In genomic region chr9:110531914-110532489, GRCm38 (mm10) we compare ENCODE assay signal across 8 mouse cellular contexts. TPM values are rescaled to one million over a fixed set of nuclear protein-coding genes. Genes with fewer than 3 reads are reported as not detected.
DNase-seq lines count a peak whose midpoint lies in the region; ATAC-seq and TF ChIP-seq lines count a peak whose summit lies in the region.

No protein-coding gene starts in this region.

- 0 out of 2 replicates have a peak, but pooled peaks cover 6% of the 10 kb centered on the region for H3K36me3 ChIP-seq in heart, embryonic 10.5 days
- peaks cover 8% of the 10 kb centered on the region; the same call in 1 of the 2 replicates for H3K36me3 ChIP-seq in kidney, embryonic 15.5 days

- TF ChIP-seq POLR2A in bone marrow macrophage, adult 2 months (IDR thresholded peaks at IDR 0.05; ENCODE audit: borderline replicate concordance, low read depth, low read length): no peak
- peak; percentile 75 for TF ChIP-seq POLR2A in embryonic fibroblast, embryonic 13.5 days (IDR thresholded peaks at IDR 0.05; ENCODE audit: low read depth, low read length)

- ATAC-seq in kidney, embryonic 15.5 days (replicated peaks; ENCODE audit: low FRiP score): peak; percentile 100
- ATAC-seq in monocyte, adult 5-6 weeks (replicated peaks; ENCODE audit: insufficient number of reproducible peaks, low FRiP score, low TSS enrichment, poor library complexity, severe bottlenecking): peak; percentile 84

- DNase-seq in A20 (ENCODE audit: low read depth, low spot score): peak; percentile 98
- peak; percentile 99 for DNase-seq in heart, embryonic 10.5 days (ENCODE audit: low spot score)
- peak; percentile 98 for DNase-seq in liver
- peak; percentile 94 to 96 for DNase-seq in spleen, postnatal 4 days (ENCODE audit: low spot score in 2 of 2)

- WGBS in heart, embryonic 10.5 days: under 1% methylated on average over 51 of the region's 53 CpGs
- under 1% methylated on average over 47 of the region's 53 CpGs for WGBS in kidney, embryonic 15.5 days

- TF ChIP-seq CTCF in bone marrow macrophage, adult 2 months (IDR thresholded peaks at IDR 0.05; ENCODE audit: low read depth, low read length): 0 out of 2 replicates have a peak, but pooled peaks have one; percentile 19
- 0 out of 2 replicates have a peak, but pooled peaks have one; percentile 35 for TF ChIP-seq CTCF in embryonic fibroblast, embryonic 13.5 days (IDR thresholded peaks at IDR 0.05; ENCODE audit: borderline replicate concordance, insufficient read depth, low read length)

- H3K4me3 ChIP-seq in bone marrow macrophage, adult 2 months (ENCODE audit: insufficient read depth, low read length): peak overlapping the region; percentile 70
- H3K4me3 ChIP-seq in embryonic fibroblast, embryonic 13.5 days (ENCODE audit: insufficient read depth, low read length): peak overlapping the region; percentile 52
- H3K4me3 ChIP-seq in heart, embryonic 10.5 days: peak overlapping the region; percentile 99
- peak overlapping the region; percentile 100 for H3K4me3 ChIP-seq in kidney, embryonic 15.5 days (replicated peaks)

- peak overlapping the region; percentile 97 for H3K9ac ChIP-seq in kidney, embryonic 15.5 days

- no peaks in the 10 kb centered on the region for H3K27me3 ChIP-seq in heart, embryonic 10.5 days (ENCODE audit: insufficient read depth, poor library complexity, severe bottlenecking)
- H3K27me3 ChIP-seq in kidney, embryonic 15.5 days: no peaks in the 10 kb centered on the region

- H3K27ac ChIP-seq in bone marrow macrophage, adult 2 months (ENCODE audit: insufficient read depth, low read depth, low read length): peak overlapping the region; percentile 79
- peak overlapping the region; percentile 78 for H3K27ac ChIP-seq in embryonic fibroblast, embryonic 13.5 days (ENCODE audit: insufficient read depth, low read length)
- peak overlapping the region; percentile 100 for H3K27ac ChIP-seq in heart, embryonic 10.5 days
- H3K27ac ChIP-seq in kidney, embryonic 15.5 days: peak overlapping the region; percentile 100

- H3K9me3 ChIP-seq in heart, embryonic 10.5 days: no peaks in the 10 kb centered on the region
- no peaks in the 10 kb centered on the region for H3K9me3 ChIP-seq in kidney, embryonic 15.5 days (replicated peaks)

- peaks cover 38% of the 10 kb centered on the region for H3K4me1 ChIP-seq in bone marrow macrophage, adult 2 months (ENCODE audit: control insufficient read depth, insufficient read depth, low read length)
- H3K4me1 ChIP-seq in embryonic fibroblast, embryonic 13.5 days (ENCODE audit: control insufficient read depth, insufficient read depth, low read length): no peaks in the 10 kb centered on the region; the same call in 1 of the 2 replicates
- H3K4me1 ChIP-seq in heart, embryonic 10.5 days: peaks cover 20% of the 10 kb centered on the region
- H3K4me1 ChIP-seq in kidney, embryonic 15.5 days: peaks cover 27% of the 10 kb centered on the region

- peak overlapping the region; percentile 66 for H3K4me2 ChIP-seq in kidney, embryonic 15.5 days

RNA-seq across cellular contexts. Expression of gene Setd2, which starts 0.4 kb away (rescaled TPM):
- 63.3 and 71.5 TPM in 2 replicates for polyA plus RNA-seq in bone marrow macrophage, adult 2 months (2012; ENCODE audit: insufficient read depth, insufficient read length, missing spikeins)
- polyA plus RNA-seq in embryonic fibroblast, embryonic 13.5 days (2011; ENCODE audit: insufficient read length, low read depth, missing spikeins): 61.3 and 65.7 TPM in 2 replicates
- polyA plus RNA-seq in heart, embryonic 10.5 days (2016; fragmentation: Nextera tagmentation; extraction: Ambion mirVana): 24.0 and 29.5 TPM in 2 replicates
- 33.8 and 36.2 TPM in 2 replicates for polyA plus RNA-seq in kidney, embryonic 15.5 days (2015; fragmentation: Nextera tagmentation; extraction: Ambion mirVana)
- 253 to 368 TPM (median 266 TPM) in 3 replicates for total RNA-seq in monocyte, adult 5-6 weeks (2017)

RNA-seq across cellular contexts. Expression of gene Kif9, which starts 55.2 kb away (rescaled TPM):
- 3.9 and 4.8 TPM in 2 replicates for polyA plus RNA-seq in bone marrow macrophage, adult 2 months (2012; ENCODE audit: insufficient read depth, insufficient read length, missing spikeins)
- polyA plus RNA-seq in embryonic fibroblast, embryonic 13.5 days (2011; ENCODE audit: insufficient read length, low read depth, missing spikeins): 1.6 and 1.7 TPM in 2 replicates
- 0.62 and 0.64 TPM in 2 replicates for polyA plus RNA-seq in heart, embryonic 10.5 days (2016; fragmentation: Nextera tagmentation; extraction: Ambion mirVana)
- polyA plus RNA-seq in kidney, embryonic 15.5 days (2015; fragmentation: Nextera tagmentation; extraction: Ambion mirVana): 0.82 and 1.5 TPM in 2 replicates
- total RNA-seq in monocyte, adult 5-6 weeks (2017): 1.8 to 5.4 TPM (median 4.0 TPM) in 3 replicates

RNA-seq across cellular contexts. Expression of gene Klhl18, which starts 55.5 kb away (rescaled TPM):
- polyA plus RNA-seq in bone marrow macrophage, adult 2 months (2012; ENCODE audit: insufficient read depth, insufficient read length, missing spikeins): 17.4 and 19.3 TPM in 2 replicates
- polyA plus RNA-seq in embryonic fibroblast, embryonic 13.5 days (2011; ENCODE audit: insufficient read length, low read depth, missing spikeins): 10.6 and 11.4 TPM in 2 replicates
- 9.0 and 10.0 TPM in 2 replicates for polyA plus RNA-seq in heart, embryonic 10.5 days (2016; fragmentation: Nextera tagmentation; extraction: Ambion mirVana)
- 8.9 and 10.5 TPM in 2 replicates for polyA plus RNA-seq in kidney, embryonic 15.5 days (2015; fragmentation: Nextera tagmentation; extraction: Ambion mirVana)
- total RNA-seq in monocyte, adult 5-6 weeks (2017): 18.9 to 29.8 TPM (median 24.5 TPM) in 3 replicates

Comparison
In these comparisons a context has a peak if more than half of its experiments do, and no peak if none do; other contexts are left out.
1. Peak in every context shown above with its lines: DNase-seq, ATAC-seq, H3K4me3 ChIP-seq and H3K27ac ChIP-seq.